Mouse (Mus musculus) central nervous system, embryonic 11.5 days (tissue): ENCODE measurements around the gene Txk. TPM values are rescaled to one million over a fixed set of nuclear protein-coding genes. Genes with fewer than 3 reads are reported as not detected.

Experiments
- polyA plus RNA-seq: library from polyadenylated mRNA; depleted of rRNA; stranded (reverse); fragments of >200 nt; gene quantifications from 2 replicates; pipeline ENCODE4 v1.2.3, GENCODE M21; 2012; rRNA removed

Gene Txk
- 0.02 and 0.04 TPM in 2 replicates for polyA plus RNA-seq

DNA sequence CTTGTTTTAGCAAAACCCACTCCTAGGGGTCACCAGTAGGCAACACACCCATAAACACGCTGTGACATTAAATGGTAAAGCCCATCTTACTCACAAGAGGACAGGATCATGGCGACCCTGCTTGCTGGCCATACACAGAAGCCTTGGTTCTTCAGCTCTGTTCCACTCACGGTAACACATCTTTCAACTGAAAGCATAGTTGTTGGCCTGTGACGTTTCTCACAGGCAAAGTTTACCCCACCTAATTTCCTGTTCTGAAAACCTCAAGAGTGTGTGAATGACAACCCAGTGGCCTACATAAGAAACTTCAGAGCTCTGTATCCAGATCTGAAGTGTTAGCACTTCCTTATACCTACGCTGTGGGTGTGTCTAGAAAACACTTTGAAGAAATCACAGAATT, at the start of gene Txk:
Gene Txk (minus strand): TSS at position 193 of the 400 bp plus-strand sequence.

DNA sequence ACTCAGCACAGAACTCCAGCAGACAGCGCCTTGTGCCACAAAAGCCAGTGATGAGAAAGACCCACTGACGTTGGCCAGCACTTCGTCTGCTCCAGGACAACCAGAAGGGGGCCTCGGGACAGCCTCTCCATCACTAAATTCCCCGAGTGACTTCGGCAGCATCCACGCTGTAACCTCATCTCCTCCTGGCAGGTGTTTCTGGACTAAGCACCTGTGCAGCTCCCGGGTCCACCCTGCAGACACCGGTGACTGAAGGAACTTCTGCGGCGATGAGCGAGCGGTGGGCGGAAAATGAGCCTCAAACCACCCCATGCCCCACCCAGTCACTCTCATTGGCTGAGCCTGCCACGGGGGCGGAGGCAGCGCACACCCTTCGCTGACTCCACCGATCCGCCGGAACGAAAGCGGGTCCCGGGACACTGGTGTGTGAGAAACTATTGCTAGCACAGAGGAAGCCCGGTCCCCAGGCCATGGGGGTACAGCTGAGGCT, 105.1 kb downstream of the Txk start, which contains the start of gene Nipal1:
Gene Nipal1 (plus strand): TSS at position 378 of the 490 bp plus-strand sequence.

Other genes starting within 250 kb of the Txk start
- gene Corin, start 248.3 kb downstream of the Txk start, polyA plus RNA-seq: 4.3 and 6.8 TPM in 2 replicates
- gene Nfxl1, start 193.1 kb downstream of the Txk start, polyA plus RNA-seq: 32.2 and 36.8 TPM in 2 replicates
- gene Zar1, start 171.5 kb downstream of the Txk start, polyA plus RNA-seq: 1.2 and 1.4 TPM in 2 replicates
- gene Gm5868, start 165.2 kb downstream of the Txk start, polyA plus RNA-seq: 1.3 and 3.3 TPM in 2 replicates
- not detected in 2 replicates for gene Cnga1, start 108.5 kb downstream of the Txk start, polyA plus RNA-seq
- gene Nipal1, start 105.0 kb downstream of the Txk start, polyA plus RNA-seq: 0.11 and 0.31 TPM in 2 replicates
- 3.7 and 4.4 TPM in 2 replicates for gene Tec, start 115.7 kb upstream of the Txk start, polyA plus RNA-seq
- gene Slain2, start 161.5 kb upstream of the Txk start, polyA plus RNA-seq: 17.2 and 27.9 TPM in 2 replicates
- not detected in 2 replicates for gene Gm10135, start 221.9 kb upstream of the Txk start, polyA plus RNA-seq